8 mouse cellular contexts compared by ENCODE assay signal in genomic region chr17:26949866-26950265, GRCm38 (mm10). TPM values are rescaled to one million over a fixed set of nuclear protein-coding genes. Genes with fewer than 3 reads are reported as not detected.
A peak's percentile ranks its signal among the peaks of the same experiment; 100 is the strongest.
DNase-seq lines count a peak whose midpoint lies in the region; ATAC-seq and TF ChIP-seq lines count a peak whose summit lies in the region.

No protein-coding gene starts in this region.

- no peak overlapping the region for H3K9ac ChIP-seq in heart, postnatal 0 days (replicated peaks; ENCODE audit: low read depth, low read length)
- H3K9ac ChIP-seq in limb, embryonic 11.5 days (ENCODE audit: low read length) = no peak overlapping the region

- no peak overlapping the region for H3K4me3 ChIP-seq in heart, postnatal 0 days (ENCODE audit: low read depth, low read length)
- H3K4me3 ChIP-seq in forebrain, embryonic 10.5 days = peak overlapping the region; percentile 79
- no peak overlapping the region for H3K4me3 ChIP-seq in limb, embryonic 11.5 days (ENCODE audit: low read depth, low read length)

- H3K36me3 ChIP-seq in heart, postnatal 0 days (replicated peaks; ENCODE audit: control insufficient read depth, insufficient read depth, low read length) = no peaks in the 10 kb centered on the region
- peaks cover 21% of the 10 kb centered on the region for H3K36me3 ChIP-seq in forebrain, embryonic 10.5 days (replicated peaks)
- no peaks in the 10 kb centered on the region; the same call in 1 of the 2 replicates for H3K36me3 ChIP-seq in limb, embryonic 11.5 days (ENCODE audit: control insufficient read depth, insufficient read depth, low read length)

- H3K27ac ChIP-seq in heart, postnatal 0 days (ENCODE audit: low read depth) = 0 out of 2 replicates have a peak overlapping the region, but pooled peaks have one; percentile 15
- peak overlapping the region; percentile 93; the same call in 1 of the 2 replicates for H3K27ac ChIP-seq in forebrain, embryonic 10.5 days
- no peak overlapping the region for H3K27ac ChIP-seq in limb, embryonic 11.5 days (replicated peaks; ENCODE audit: low read depth, low read length)

- DNase-seq in heart, postnatal 0 days (ENCODE audit: low spot score) = no peak
- no peak for DNase-seq in heart, postnatal 4 days
- peak; percentile 14 for DNase-seq in CD4-positive helper T cell, adult 2 months (ENCODE audit: low read depth, low spot score)
- DNase-seq in forebrain, embryonic 10.5 days (ENCODE audit: extremely low spot score, low spot score) = no peak
- no peak for DNase-seq in limb, embryonic 11.5 days (ENCODE audit: low spot score)
- DNase-seq in ovary, postnatal 10 days (ENCODE audit: low spot score) = no peak
- DNase-seq in urinary bladder, postnatal 4 days (ENCODE audit: low spot score in 2 of 2) = no peak
- DNase-seq in embryo, embryonic 10 days (ENCODE audit: low spot score) = no peak

- 61% methylated on average over 5 of the region's 5 CpGs for WGBS in heart, postnatal 0 days
- WGBS in forebrain, embryonic 10.5 days = 37% methylated on average over 5 of the region's 5 CpGs
- WGBS in limb, embryonic 11.5 days = 40% methylated on average over 5 of the region's 5 CpGs

- peaks cover 44% of the 10 kb centered on the region for H3K4me1 ChIP-seq in heart, postnatal 0 days (ENCODE audit: control insufficient read depth, insufficient read depth)
- peaks cover 97% of the 10 kb centered on the region for H3K4me1 ChIP-seq in forebrain, embryonic 10.5 days
- H3K4me1 ChIP-seq in limb, embryonic 11.5 days (ENCODE audit: control insufficient read depth, insufficient read depth, low read length) = peaks cover 59% of the 10 kb centered on the region

- H3K4me2 ChIP-seq in heart, postnatal 0 days (ENCODE audit: low read depth, low read length) = no peak overlapping the region
- peak overlapping the region; percentile 98; the same call in 1 of the 2 replicates for H3K4me2 ChIP-seq in limb, embryonic 11.5 days (ENCODE audit: low read depth, severe bottlenecking)

- no peak for TF ChIP-seq EP300 in heart, postnatal 0 days (IDR thresholded peaks at IDR 0.05; ENCODE audit: low read depth)

- TF ChIP-seq CTCF in heart, postnatal 0 days (IDR thresholded peaks at IDR 0.05; ENCODE audit: low read depth) = no peak

- ATAC-seq in heart, postnatal 0 days (ENCODE audit: insufficient read depth, low read depth) = no peak
- ATAC-seq in limb, embryonic 11.5 days (ENCODE audit: insufficient number of reproducible peaks, low FRiP score, low TSS enrichment, low read depth) = no peak

- no peaks in the 10 kb centered on the region for H3K9me3 ChIP-seq in heart, postnatal 0 days (replicated peaks; ENCODE audit: control insufficient read depth, low read length)
- H3K9me3 ChIP-seq in forebrain, embryonic 10.5 days = no peaks in the 10 kb centered on the region
- no peaks in the 10 kb centered on the region for H3K9me3 ChIP-seq in limb, embryonic 11.5 days (ENCODE audit: control insufficient read depth, low read length)

- H3K27me3 ChIP-seq in heart, postnatal 0 days (ENCODE audit: control insufficient read depth, insufficient read depth, low read length) = no peaks in the 10 kb centered on the region
- H3K27me3 ChIP-seq in forebrain, embryonic 10.5 days (ENCODE audit: poor library complexity, severe bottlenecking) = peaks cover 26% of the 10 kb centered on the region
- no peaks in the 10 kb centered on the region for H3K27me3 ChIP-seq in limb, embryonic 11.5 days (ENCODE audit: control insufficient read depth, insufficient read depth, low read length)

RNA-seq across cellular contexts. Expression of gene Syngap1, which starts 8.8 kb away (rescaled TPM):
- total RNA-seq in heart, postnatal 0 days (2014; rRNA removed; ENCODE audit: low replicate concordance) = 4.3 and 6.6 TPM in 2 replicates
- polyA plus RNA-seq in heart, postnatal 0 days (2015; fragmentation: Nextera tagmentation; extraction: Ambion mirVana) = 0.41 and 0.45 TPM in 2 replicates
- 10 to 100 TPM; 12.6 to 13.4 TPM for total RNA-seq in heart, postnatal 4 days (2021)
- polyA plus RNA-seq in forebrain, embryonic 10.5 days (2016; fragmentation: Nextera tagmentation; extraction: Ambion mirVana) = 1.5 and 1.9 TPM in 2 replicates
- polyA plus RNA-seq in limb, embryonic 11.5 days (2014; fragmentation: Nextera tagmentation; extraction: Ambion mirVana) = 3.1 and 3.5 TPM in 2 replicates

RNA-seq across cellular contexts. Expression of gene Cuta, which starts 10.5 kb away (rescaled TPM):
- 80.2 and 107 TPM in 2 replicates for total RNA-seq in heart, postnatal 0 days (2014; rRNA removed; ENCODE audit: low replicate concordance)
- 180 and 193 TPM in 2 replicates for polyA plus RNA-seq in heart, postnatal 0 days (2015; fragmentation: Nextera tagmentation; extraction: Ambion mirVana)
- 100 to 1,000 TPM in 1 of 2 experiments, 10 to 100 TPM in 1; 97.2 to 106 TPM for total RNA-seq in heart, postnatal 4 days (2021)
- 180 and 184 TPM in 2 replicates for polyA plus RNA-seq in forebrain, embryonic 10.5 days (2016; fragmentation: Nextera tagmentation; extraction: Ambion mirVana)
- 164 and 170 TPM in 2 replicates for polyA plus RNA-seq in limb, embryonic 11.5 days (2014; fragmentation: Nextera tagmentation; extraction: Ambion mirVana)

RNA-seq across cellular contexts. Expression of gene Phf1, which starts 17.0 kb away (rescaled TPM):
- 13.7 and 16.3 TPM in 2 replicates for total RNA-seq in heart, postnatal 0 days (2014; rRNA removed; ENCODE audit: low replicate concordance)
- 6.3 and 7.2 TPM in 2 replicates for polyA plus RNA-seq in heart, postnatal 0 days (2015; fragmentation: Nextera tagmentation; extraction: Ambion mirVana)
- total RNA-seq in heart, postnatal 4 days (2021) = 1 to 10 TPM; 9.9 to 10.0 TPM
- polyA plus RNA-seq in forebrain, embryonic 10.5 days (2016; fragmentation: Nextera tagmentation; extraction: Ambion mirVana) = 2.8 and 2.9 TPM in 2 replicates
- 4.7 and 5.0 TPM in 2 replicates for polyA plus RNA-seq in limb, embryonic 11.5 days (2014; fragmentation: Nextera tagmentation; extraction: Ambion mirVana)

RNA-seq across cellular contexts. Expression of gene Zbtb9, which starts 23.1 kb away (rescaled TPM):
- 4.0 and 10.9 TPM in 2 replicates for total RNA-seq in heart, postnatal 0 days (2014; rRNA removed; ENCODE audit: low replicate concordance)
- 5.0 and 5.4 TPM in 2 replicates for polyA plus RNA-seq in heart, postnatal 0 days (2015; fragmentation: Nextera tagmentation; extraction: Ambion mirVana)
- total RNA-seq in heart, postnatal 4 days (2021) = 1 to 10 TPM; 3.9 to 5.5 TPM
- 17.5 and 20.1 TPM in 2 replicates for polyA plus RNA-seq in forebrain, embryonic 10.5 days (2016; fragmentation: Nextera tagmentation; extraction: Ambion mirVana)
- 11.5 and 14.0 TPM in 2 replicates for polyA plus RNA-seq in limb, embryonic 11.5 days (2014; fragmentation: Nextera tagmentation; extraction: Ambion mirVana)

RNA-seq across cellular contexts. Expression of gene Kifc5b, which starts 33.0 kb away (rescaled TPM):
- 4.5 and 4.8 TPM in 2 replicates for total RNA-seq in heart, postnatal 0 days (2014; rRNA removed; ENCODE audit: low replicate concordance)
- polyA plus RNA-seq in heart, postnatal 0 days (2015; fragmentation: Nextera tagmentation; extraction: Ambion mirVana) = 0.93 and 1.5 TPM in 2 replicates
- 10 to 100 TPM; 15.0 to 15.2 TPM for total RNA-seq in heart, postnatal 4 days (2021)
- 11.7 and 12.5 TPM in 2 replicates for polyA plus RNA-seq in forebrain, embryonic 10.5 days (2016; fragmentation: Nextera tagmentation; extraction: Ambion mirVana)
- 7.3 and 9.8 TPM in 2 replicates for polyA plus RNA-seq in limb, embryonic 11.5 days (2014; fragmentation: Nextera tagmentation; extraction: Ambion mirVana)
